Mouse (Mus musculus): ENCODE measurements at regions not wholly inside any gene's neighbourhood (a gene's known extent, or its start where the extent isn't known, plus 50 kb on each side); places are given as distances from the start of the nearest gene placed in this dataset.

DNA sequence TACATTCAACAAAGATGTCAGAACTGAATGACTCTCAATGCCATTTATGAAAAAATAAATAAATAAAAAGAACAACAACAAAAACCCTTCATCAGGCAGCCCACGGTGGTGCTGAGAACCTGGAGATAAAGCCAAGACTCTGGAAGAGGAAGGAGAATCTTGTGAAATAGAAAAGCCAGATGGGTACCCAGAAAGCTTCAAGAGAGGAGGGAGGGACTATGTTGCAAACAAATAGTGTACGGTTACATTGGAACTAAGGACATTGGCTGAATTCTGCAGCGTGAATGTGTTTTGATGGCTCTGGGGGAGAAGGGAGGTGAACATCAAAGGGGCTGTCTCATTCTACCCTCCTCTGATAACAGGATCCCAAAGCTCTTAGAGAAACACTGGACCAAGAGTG is 57.8 kb upstream of the Rybp start:
- Histone ChIP-seq H3K4me2 (ENCODE audit: low read depth, low read length) (no peak overlapping the region), H3K9ac (ENCODE audit: low read depth, low read length) (no peak overlapping the region), H3K4me3 (ENCODE audit: low read depth, low read length) (no peak overlapping the region), H3K36me3 (ENCODE audit: control insufficient read depth, insufficient read depth) (no peaks in the 10 kb centered on the region), H3K27ac (ENCODE audit: low read length) (no peak overlapping the region), H3K9me3 (replicated peaks; ENCODE audit: control insufficient read depth, low read length) (no peaks in the 10 kb centered on the region), H3K27me3 (ENCODE audit: control insufficient read depth, insufficient read depth, low read depth, low read length) (no peaks in the 10 kb centered on the region), H3K4me1 (ENCODE audit: control insufficient read depth, low read depth, low read length) (no peaks in the 10 kb centered on the region)
- no peak for ATAC-seq (ENCODE audit: low read depth)
- WGBS (ENCODE audit: insufficient replicate concordance) = 45% methylated on average over 3 of the region's 3 CpGs

DNA sequence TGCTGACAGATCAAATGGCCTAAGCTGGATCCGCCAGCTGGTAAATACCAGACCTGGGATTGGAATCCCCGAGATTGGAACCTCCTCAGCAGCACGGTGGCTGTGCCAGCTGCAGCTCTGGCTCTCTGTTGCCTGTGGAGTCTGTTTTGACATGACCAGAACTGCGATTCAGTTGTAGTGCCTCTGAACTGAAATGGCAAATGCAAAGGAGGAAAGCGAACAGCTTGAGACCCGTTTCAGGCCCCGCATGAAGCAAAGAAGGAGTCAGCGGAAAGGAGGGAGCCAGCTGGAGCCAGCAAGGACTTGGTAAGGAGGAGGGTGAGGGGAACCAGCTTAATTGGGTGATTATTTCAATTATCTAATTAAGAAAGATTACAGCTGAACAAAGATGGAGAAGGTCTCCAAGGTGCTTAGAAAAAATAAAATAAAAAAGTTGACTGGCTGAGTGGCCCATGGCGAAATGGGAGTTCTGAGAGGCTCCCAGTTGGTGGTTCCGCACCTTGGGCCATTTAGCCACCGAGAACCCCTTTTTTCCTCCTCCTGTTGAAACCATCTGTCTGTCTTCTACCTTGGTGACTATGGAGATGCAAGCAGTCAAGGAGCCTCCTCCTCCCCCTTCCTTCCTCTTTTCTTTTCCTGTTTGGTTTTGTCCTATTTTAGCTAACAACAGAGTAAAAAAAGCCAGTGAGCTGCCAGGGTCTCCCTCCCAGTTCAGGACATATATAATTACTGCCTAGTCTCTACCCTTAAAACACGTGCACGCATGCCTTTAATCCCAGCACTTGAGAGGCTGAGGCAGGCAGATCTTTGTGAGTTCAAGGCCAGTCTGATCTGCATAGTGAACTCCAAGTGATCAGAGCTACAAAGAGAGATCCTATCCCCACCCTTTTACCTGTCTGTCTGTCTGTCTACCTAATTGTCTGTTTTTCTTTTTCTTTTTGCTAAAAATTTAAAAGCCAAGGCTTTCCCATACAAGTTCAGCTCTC is 54.3 kb upstream of the Rybp start:
- no peaks in the 10 kb centered on the region for H3K36me3 ChIP-seq (ENCODE audit: control insufficient read depth, insufficient read depth)
- no peaks in the 10 kb centered on the region for H3K4me1 ChIP-seq (ENCODE audit: control insufficient read depth, low read depth, low read length)
- 29% methylated on average over 13 of the region's 13 CpGs for WGBS (ENCODE audit: insufficient replicate concordance)
- no peaks in the 10 kb centered on the region for H3K27me3 ChIP-seq (ENCODE audit: control insufficient read depth, insufficient read depth, low read depth, low read length)
- no peak; the same call in 1 of the 2 replicates for ATAC-seq (ENCODE audit: low read depth)
- no peak overlapping the region for H3K4me3 ChIP-seq (ENCODE audit: low read depth, low read length)
- H3K9me3 ChIP-seq (replicated peaks; ENCODE audit: control insufficient read depth, low read length) = no peaks in the 10 kb centered on the region
- no peak overlapping the region for H3K4me2 ChIP-seq (ENCODE audit: low read depth, low read length)
- no peak overlapping the region for H3K9ac ChIP-seq (ENCODE audit: low read depth, low read length)
- no peak overlapping the region; the same call in 1 of the 2 replicates for H3K27ac ChIP-seq (ENCODE audit: low read length)

- Histone ChIP-seq H3K27me3 (ENCODE audit: control insufficient read depth, insufficient read depth, low read depth, low read length) (no peaks in the 10 kb centered on the region), H3K4me1 (ENCODE audit: control insufficient read depth, low read depth, low read length) (no peaks in the 10 kb centered on the region; the same call in 1 of the 2 replicates), H3K9me3 (replicated peaks; ENCODE audit: control insufficient read depth, low read length) (no peaks in the 10 kb centered on the region), H3K4me3 (ENCODE audit: low read depth, low read length) (no peak overlapping the region), H3K36me3 (ENCODE audit: control insufficient read depth, insufficient read depth) (no peaks in the 10 kb centered on the region), H3K9ac (ENCODE audit: low read depth, low read length) (no peak overlapping the region), H3K4me2 (ENCODE audit: low read depth, low read length) (no peak overlapping the region), H3K27ac (ENCODE audit: low read length) (no peak overlapping the region)
- WGBS (ENCODE audit: insufficient replicate concordance) = 61% methylated on average over 4 of the region's 4 CpGs
- no peak for ATAC-seq (ENCODE audit: low read depth)
Measured at GRCm38 (mm10) chr6:100338291-100338690, 51.0 kb upstream of the Rybp start.
